Mouse (Mus musculus) thymus, adult 2 months (tissue): Measurements from ENCODE around the gene Nkiras2. TPM values are rescaled to one million over a fixed set of nuclear protein-coding genes. Genes with fewer than 3 reads are reported as not detected.
"Not testable (repeated sequence)": the region's sequence is repeated elsewhere in the genome, so short reads cannot be mapped to it uniquely, and the experiment has no call there.

Experiments used
- DNase-seq: peaks from one replicate; pipeline ENCODE4 v3.0.0; 2021
- H3K27ac ChIP-seq: fragments of 200-500 bp; 2 replicates; pipeline ENCODE4 v1.5.1; 2012; ENCODE audit warnings: low read length, control low read depth; ENCODE audit not compliant: control insufficient read depth, insufficient read depth
- H3K27me3 ChIP-seq: fragments of 200-500 bp; 2 replicates; pipeline ENCODE4 v1.6.1; 2012; ENCODE audit warnings: mild to moderate bottlenecking, low read length, moderate library complexity, mixed read lengths; ENCODE audit not compliant: control insufficient read depth, insufficient read depth
- H3K36me3 ChIP-seq: fragments of 200-500 bp; 2 replicates; pipeline ENCODE4 v1.6.1; 2012; ENCODE audit warnings: mild to moderate bottlenecking, low read length, moderate library complexity; ENCODE audit not compliant: control insufficient read depth, insufficient read depth
- H3K4me1 ChIP-seq: fragments of 200-500 bp; replicated peaks from 2 replicates; pipeline ENCODE4 v1.6.1; 2012; ENCODE audit warnings: low read length; ENCODE audit not compliant: control insufficient read depth, insufficient read depth
- H3K4me3 ChIP-seq: fragments of 200-500 bp; 2 replicates; pipeline ENCODE4 v1.5.1; 2012; ENCODE audit warnings: mild to moderate bottlenecking, low read length, control low read depth, moderate library complexity; ENCODE audit not compliant: control insufficient read depth, insufficient read depth
- CTCF ChIP-seq: fragments of 200-500 bp; IDR thresholded peaks from 2 replicates; pipeline ENCODE4 v1.5.1; 2012; ENCODE audit warnings: mild to moderate bottlenecking, control low read depth, low read length, moderate library complexity, borderline replicate concordance; ENCODE audit not compliant: control insufficient read depth, poor library complexity, insufficient read depth; ENCODE audit errors: extremely low read depth
- POLR2A ChIP-seq: fragments of 200-500 bp; IDR thresholded peaks from 2 replicates; pipeline ENCODE4 v1.6.1; 2012; ENCODE audit warnings: mild to moderate bottlenecking, low read length, control low read depth, moderate library complexity; ENCODE audit not compliant: control insufficient read depth, poor library complexity, insufficient read depth; ENCODE audit errors: extremely low read depth
- WGBS: fragments of 180-500 bp; shearing (Covaris S2); methylation state at CpG from one replicate; pipeline ENCODE4 v1.1.7; 2018; 5-methylcytosine and 5-hydroxymethylcytosine counted together
- polyA plus RNA-seq: library from polyadenylated mRNA; depleted of rRNA; stranded (reverse); fragments of >200 nt; gene quantifications from 2 replicates; pipeline ENCODE4 v1.2.3, GENCODE M21; 2012

Nkiras2 gene
- polyA plus RNA-seq, 1 experiment, result 68.4 TPM

GRCm38 (mm10) chr11:100575484-100575855 lies 43.6 kb upstream of the Nkiras2 start:
- Histone ChIP-seq H3K4me3 (peak overlapping the region; percentile 63), H3K4me1 (peaks cover 66% of the 10 kb centered on the region), H3K27ac (peak overlapping the region; percentile 94), H3K27me3 (no peaks in the 10 kb centered on the region), H3K36me3 (peaks cover 17% of the 10 kb centered on the region)
- DNase-seq, result no peak
- WGBS, result 23% methylated on average over 2 of the region's 2 CpGs
- no peak for TF ChIP-seq POLR2A
- TF ChIP-seq CTCF, result no peak

GRCm38 (mm10) chr11:100576256-100576655 lies 42.8 kb upstream of the Nkiras2 start:
- Histone ChIP-seq H3K4me3 (peak overlapping the region; percentile 63), H3K27me3 (no peaks in the 10 kb centered on the region), H3K27ac (peak overlapping the region; percentile 94), H3K36me3 (peaks cover 25% of the 10 kb centered on the region), H3K4me1 (peaks cover 64% of the 10 kb centered on the region)
- WGBS, result 94% methylated on average over 21 of the region's 21 CpGs
- TF ChIP-seq CTCF (no peak), POLR2A (no peak)
- no peak for DNase-seq

GRCm38 (mm10) chr11:100577852-100578599 lies 41.0 kb upstream of the Nkiras2 start:
- Histone ChIP-seq H3K27me3 (no peaks in the 10 kb centered on the region), H3K4me3 (no peak overlapping the region)
- no peak for TF ChIP-seq POLR2A

GRCm38 (mm10) chr11:100579116-100579799 lies 39.8 kb upstream of the Nkiras2 start:
- Histone ChIP-seq H3K4me1 (peaks cover 85% of the 10 kb centered on the region), H3K36me3 (peaks cover 39% of the 10 kb centered on the region), H3K27me3 (no peaks in the 10 kb centered on the region), H3K4me3 (no peak overlapping the region), H3K27ac (peak overlapping the region; percentile 58)
- no peak for DNase-seq
- WGBS, result 84% methylated on average over 9 of the region's 9 CpGs
- TF ChIP-seq POLR2A, result no peak
- TF ChIP-seq CTCF, result no peak

More at GRCm38 (mm10) chr11:100577852-100578599, 41.0 kb upstream of the Nkiras2 start:
- H3K27ac ChIP-seq, result no peak overlapping the region
- H3K36me3 ChIP-seq, result peaks cover 27% of the 10 kb centered on the region
- peaks cover 75% of the 10 kb centered on the region for H3K4me1 ChIP-seq
- WGBS, result 78% methylated on average over 8 of the region's 8 CpGs
- no peak for DNase-seq

GRCm38 (mm10) chr11:100580275-100580674 lies 38.8 kb upstream of the Nkiras2 start:
- no peak overlapping the region for H3K27ac ChIP-seq
- WGBS, result 97% methylated on average over 13 of the region's 13 CpGs
- TF ChIP-seq POLR2A (no peak), CTCF (no peak)
- H3K27me3 ChIP-seq, result no peaks in the 10 kb centered on the region
- peaks cover 39% of the 10 kb centered on the region for H3K36me3 ChIP-seq
- DNase-seq, result no peak
- H3K4me1 ChIP-seq, result peaks cover 90% of the 10 kb centered on the region
- H3K4me3 ChIP-seq, result no peak overlapping the region

- DNase-seq, result peak; percentile 56
- no peak for TF ChIP-seq POLR2A
- 0 out of 2 replicates have a peak, but pooled peaks have one; percentile 39 for TF ChIP-seq CTCF
- no peaks in the 10 kb centered on the region for H3K27me3 ChIP-seq
- peak overlapping the region; percentile 94 for H3K27ac ChIP-seq
- 8% methylated on average over 4 of the region's 4 CpGs for WGBS
- H3K4me1 ChIP-seq, result peaks cover 84% of the 10 kb centered on the region
- peaks cover 50% of the 10 kb centered on the region for H3K36me3 ChIP-seq
- H3K4me3 ChIP-seq, result peak overlapping the region; percentile 3; the same call in 1 of the 2 replicates
These were observed 37.3 kb upstream of the Nkiras2 start for GRCm38 (mm10) chr11:100581756-100582155.

- H3K27ac ChIP-seq, result peak overlapping the region; percentile 94
These were observed 36.6 kb upstream of the Nkiras2 start for GRCm38 (mm10) chr11:100582413-100582812.

More at GRCm38 (mm10) chr11:100582413-100582812, 36.6 kb upstream of the Nkiras2 start:
- H3K27me3 ChIP-seq, H3K4me3 ChIP-seq, DNase-seq: not testable (repeated sequence)
- Histone ChIP-seq H3K36me3 (peaks cover 54% of the 10 kb centered on the region), H3K4me1 (peaks cover 78% of the 10 kb centered on the region)
- 84% methylated on average over 1 of the region's 1 CpGs for whole genome bisulfite sequencing
